Mouse (Mus musculus): ENCODE results near the gene Pdzd4.

GRCm38 (mm10) chrX:73793505-73793904, 31.3 kb downstream of the Pdzd4 start:
- TF ChIP-seq POLR2A (IDR thresholded peaks at IDR 0.05; ENCODE audit: low read depth, low read length) (no peak), CTCF (conservative IDR thresholded peaks at IDR 0.05; ENCODE audit: insufficient read depth, insufficient read length, low read depth, low read length) (no peak)

Measured in kidney, adult 2 months (tissue).